Mouse (Mus musculus): ENCODE data around the gene Nkg7.

- TF ChIP-seq POLR2A (IDR thresholded peaks at IDR 0.05; ENCODE audit: low read depth, low read length) (no peak), CTCF (IDR thresholded peaks at IDR 0.05; ENCODE audit: extremely low read depth, insufficient read depth, insufficient read length, insufficient replicate concordance) (no peak)
These were observed 7.4 kb upstream of the Nkg7 start for GRCm38 (mm10) chr7:43429500-43429899.
